Mouse (Mus musculus) testis, adult 2 months (tissue): ENCODE results near the gene Kcnj16.

Experiments
- CTCF ChIP-seq: fragments of 200-500 bp; IDR thresholded peaks from 2 replicates; pipeline ENCODE4 v1.5.1; 2012; ENCODE audit warnings: low read depth, mild to moderate bottlenecking, inconsistent platforms, low read length, moderate library complexity; ENCODE audit not compliant: control insufficient read depth, insufficient read depth, insufficient replicate concordance
- POLR2A ChIP-seq: fragments of 200-500 bp; IDR thresholded peaks from 2 replicates; pipeline ENCODE4 v1.6.1; 2012; ENCODE audit warnings: low read depth, mild to moderate bottlenecking, inconsistent platforms, low read length, moderate library complexity; ENCODE audit not compliant: control insufficient read depth

GRCm38 (mm10) chr11:110935699-110936098 is 32.1 kb upstream of the Kcnj16 start:
- TF ChIP-seq CTCF (no peak), POLR2A (no peak)
